ENCODE assay signal across 40 mouse cellular contexts in genomic region chrX:49619530-49619929, GRCm38 (mm10). TPM values are rescaled to one million over a fixed set of nuclear protein-coding genes. Genes with fewer than 3 reads are reported as not detected.
"Had no signal": no experiment of that assay in that cellular context is flagged by ENCODE, and none has a peak within 500 bp of the region (broad histone marks: within the 10 kb centered on the region; RNA-seq: fewer than 3 reads in every experiment).

No protein-coding gene starts in this region.

- H3K9ac ChIP-seq: heart, embryonic 12.5 days; hindbrain, embryonic 13.5 days; hindbrain, embryonic 15.5 days; kidney, embryonic 15.5 days; limb, embryonic 13.5 days; limb, embryonic 15.5 days; liver, embryonic 13.5 days; liver, embryonic 15.5 days had no signal

- H3K27me3 ChIP-seq: heart, embryonic 12.5 days; hindbrain, embryonic 13.5 days; hindbrain, embryonic 15.5 days; kidney, embryonic 15.5 days; limb, embryonic 13.5 days; limb, embryonic 15.5 days; liver, embryonic 13.5 days; liver, embryonic 15.5 days had no signal

- H3K4me1 ChIP-seq: heart, embryonic 10.5 days; heart, embryonic 12.5 days; hindbrain, embryonic 13.5 days; hindbrain, embryonic 15.5 days; kidney, embryonic 15.5 days; limb, embryonic 13.5 days; limb, embryonic 15.5 days; liver, embryonic 13.5 days; liver, embryonic 15.5 days had no signal

- H3K9me3 ChIP-seq: heart, embryonic 10.5 days; heart, embryonic 12.5 days; hindbrain, embryonic 13.5 days; hindbrain, embryonic 15.5 days; kidney, embryonic 15.5 days; limb, embryonic 13.5 days; limb, embryonic 15.5 days; liver, embryonic 13.5 days; liver, embryonic 15.5 days had no signal

- ATAC-seq: hindbrain, postnatal 0 days; intestine, embryonic 16.5 days had no signal

- H3K27ac ChIP-seq: heart, embryonic 10.5 days; hindbrain, embryonic 13.5 days; hindbrain, embryonic 15.5 days; hindbrain, postnatal 0 days; kidney, embryonic 15.5 days; kidney, postnatal 0 days; limb, embryonic 13.5 days; limb, embryonic 15.5 days; liver, embryonic 13.5 days; liver, embryonic 15.5 days had no signal

- H3K4me2 ChIP-seq: heart, embryonic 12.5 days; hindbrain, embryonic 13.5 days; hindbrain, embryonic 15.5 days; kidney, embryonic 15.5 days; limb, embryonic 13.5 days; limb, embryonic 15.5 days; liver, embryonic 13.5 days; liver, embryonic 15.5 days had no signal

- H3K36me3 ChIP-seq: heart, embryonic 10.5 days; heart, embryonic 12.5 days; hindbrain, embryonic 13.5 days; hindbrain, embryonic 15.5 days; kidney, embryonic 15.5 days; limb, embryonic 13.5 days; limb, embryonic 15.5 days; liver, embryonic 13.5 days; liver, embryonic 15.5 days had no signal

- DNase-seq: gastrocnemius, postnatal 10 days; gastrocnemius, postnatal 36 days; heart, adult 11 months; heart, postnatal 10 days; kidney, adult 11 months; kidney, adult 2 months; kidney, adult 9 months; kidney, postnatal 14 days; kidney, postnatal 36 days; layer of hippocampus, postnatal 36 days; left cerebral cortex, postnatal 4 days; liver, embryonic 13.5 days; lung, adult 18-20 months had no signal

- H3K4me3 ChIP-seq: heart, embryonic 10.5 days; heart, embryonic 12.5 days; hindbrain, embryonic 13.5 days; hindbrain, embryonic 15.5 days; kidney, embryonic 15.5 days; limb, embryonic 13.5 days; limb, embryonic 15.5 days; liver, embryonic 13.5 days; liver, embryonic 15.5 days had no signal

RNA-seq across cellular contexts. Expression of gene Olfr1320, which starts 52.6 kb away (rescaled TPM):
- total RNA-seq: gastrocnemius, adult 18-20 months; gastrocnemius, postnatal 10 days; gastrocnemius, postnatal 36 days; heart, adult 8-10 months; heart, postnatal 10 days; heart, postnatal 25 days; hematopoietic stem cell, adult 5-6 weeks; hindbrain, postnatal 0 days; layer of hippocampus, adult 18-20 months; layer of hippocampus, postnatal 10 days; layer of hippocampus, postnatal 36 days; left cerebral cortex, adult 18-20 months; left cerebral cortex, postnatal 14 days; left cerebral cortex, postnatal 4 days had no signal
- polyA plus RNA-seq: frontal cortex, adult 2 months; gonadal fat pad, adult 2 months; heart, embryonic 10.5 days; heart, embryonic 12.5 days; heart, embryonic 14.5 days; heart, embryonic 16.5 days; hindbrain, embryonic 11.5 days; hindbrain, embryonic 13.5 days; hindbrain, embryonic 15.5 days; hindbrain, postnatal 0 days; intestine, embryonic 14.5 days; intestine, embryonic 16.5 days; kidney, adult 2 months; kidney, embryonic 15.5 days; kidney, postnatal 0 days; large intestine, adult 2 months; limb, embryonic 11.5 days; limb, embryonic 13.5 days; limb, embryonic 15.5 days; liver, embryonic 13.5 days; liver, embryonic 15.5 days had no signal
